In the genomic region with DNA sequence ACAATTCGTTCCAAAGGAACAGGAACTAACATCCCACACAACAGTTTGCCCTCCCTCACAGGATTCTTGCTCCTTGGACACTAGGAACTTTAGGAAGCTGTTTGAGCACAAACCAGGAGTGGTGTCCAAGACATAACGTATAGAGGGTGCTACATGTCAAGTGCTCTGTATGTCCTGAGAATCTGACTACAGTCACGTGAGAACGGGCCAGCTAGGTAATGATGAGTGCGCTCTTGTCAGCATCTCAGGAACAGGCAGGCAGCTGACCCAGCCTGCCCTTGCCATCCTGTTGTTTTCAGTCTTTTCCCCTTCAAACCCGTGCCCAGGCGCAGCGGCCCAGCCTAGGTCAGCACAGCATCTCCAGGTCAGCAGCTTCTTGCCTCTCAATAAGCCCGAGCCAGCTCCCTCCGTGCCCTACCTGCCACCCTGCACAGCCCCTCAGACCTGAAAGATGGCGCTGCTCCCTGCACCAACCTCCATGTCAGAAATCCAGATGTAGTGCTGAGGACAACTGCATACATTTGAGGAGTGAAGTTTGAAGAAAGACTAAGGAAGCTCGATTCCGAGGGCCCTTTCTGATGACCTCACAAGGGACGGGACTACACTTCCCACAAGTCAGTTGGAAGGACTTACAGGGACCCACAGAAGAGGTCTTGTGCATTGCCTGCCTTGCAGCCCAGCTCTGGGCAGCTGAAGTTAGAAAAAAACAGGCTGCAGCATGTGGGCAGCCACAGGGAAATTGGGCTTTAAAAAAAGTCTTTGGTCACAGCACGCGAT, we compare ENCODE assay signal across 8 mouse cellular contexts. TPM values are rescaled to one million over a fixed set of nuclear protein-coding genes. Genes with fewer than 3 reads are reported as not detected.
DNase-seq lines count a peak whose midpoint lies in the region; ATAC-seq lines count a peak whose summit lies in the region.
"Not testable (repeated sequence)": the region's sequence is repeated elsewhere in the genome, so short reads cannot be mapped to it uniquely, and the experiment has no call there.

No protein-coding gene starts in this region.

- WGBS in hindbrain, embryonic 16.5 days, result 11% methylated on average over 16 of the region's 16 CpGs
- WGBS in macrophage (ENCODE audit: missing documents), result 10% methylated on average over 16 of the region's 16 CpGs

- H3K27ac ChIP-seq in hindbrain, embryonic 16.5 days (ENCODE audit: low read depth, low read length), result peak overlapping the region; percentile 54
- peak overlapping the region; percentile 44 for H3K27ac ChIP-seq in macrophage

- peak; percentile 54 for DNase-seq in WW6 (ENCODE audit: low read depth, low spot score)
- DNase-seq in cerebellum, postnatal 4 days (ENCODE audit: low spot score in 2 of 2), result peak; percentile 45 to 67
- peak; percentile 90 for DNase-seq in gastrocnemius, adult 18-20 months (ENCODE audit: low spot score)
- peak; percentile 89 to 91 for DNase-seq in left cerebral cortex, adult 18-20 months (ENCODE audit: low spot score in 2 of 2)
- peak; percentile 93 for DNase-seq in right cerebral cortex, adult 18-20 months
- DNase-seq in urinary bladder, postnatal 10 days (ENCODE audit: low spot score), result peak; percentile 20

- H3K4me1 ChIP-seq in hindbrain, embryonic 16.5 days (ENCODE audit: control insufficient read depth, insufficient read depth, low read depth, low read length), result not testable (repeated sequence)

- H3K4me3 ChIP-seq in hindbrain, embryonic 16.5 days (ENCODE audit: low read length), result peak overlapping the region; percentile 75
- H3K4me3 ChIP-seq in macrophage (ENCODE audit: inconsistent target), result peak overlapping the region; percentile 98

- peak overlapping the region; percentile 83 for H3K9ac ChIP-seq in hindbrain, embryonic 16.5 days (ENCODE audit: low read depth, low read length)

- peaks cover 51% of the 10 kb centered on the region for H3K79me2 ChIP-seq in macrophage (ENCODE audit: inconsistent target)

- H3K27me3 ChIP-seq in hindbrain, embryonic 16.5 days (replicated peaks; ENCODE audit: control insufficient read depth, insufficient read depth, low read length), result not testable (repeated sequence)

- H3K36me3 ChIP-seq in hindbrain, embryonic 16.5 days (ENCODE audit: control insufficient read depth, insufficient read depth, low read length); macrophage (ENCODE audit: inconsistent target): not testable (repeated sequence)

- H3K9me3 ChIP-seq in hindbrain, embryonic 16.5 days (ENCODE audit: control insufficient read depth, low read length), result not testable (repeated sequence)

- ATAC-seq in hindbrain, embryonic 16.5 days, result peak; percentile 100

- peak overlapping the region; percentile 75 for H3K4me2 ChIP-seq in hindbrain, embryonic 16.5 days (ENCODE audit: low read length)

RNA-seq across cellular contexts. Expression of gene Zfp738, which starts 3.7 kb away (rescaled TPM):
- 1 to 10 TPM; 2.5 to 2.9 TPM for total RNA-seq in gastrocnemius, adult 18-20 months (2021)
- 13.0 and 13.7 TPM in 2 replicates for polyA plus RNA-seq in hindbrain, embryonic 16.5 days (2015; fragmentation: Nextera tagmentation; extraction: Ambion mirVana)
- total RNA-seq in left cerebral cortex, adult 18-20 months (2021), result 10 to 100 TPM; 22.6 to 23.1 TPM
- total RNA-seq in macrophage (2018; cell fraction: chromatin; rRNA removed), result 100 to 1,000 TPM in 2 of 26 experiments, 10 to 100 TPM in 24; 15.5 to 122 (median 52.7) TPM
- 10 to 100 TPM in 5 of 26 experiments, 1 to 10 TPM in 21; 3.6 to 11.3 (median 8.0) TPM for total RNA-seq in macrophage (2018; cell fraction: cytosol; rRNA removed)
- 10 to 100 TPM; 10.1 to 70.6 (median 23.7) TPM for total RNA-seq in macrophage (2018; cell fraction: nucleus; rRNA removed)
- polyA plus RNA-seq in macrophage (2018), result 4.4 to 8.6 TPM (median 6.8 TPM) in 3 replicates

RNA-seq across cellular contexts. Expression of gene Zfp729a, which starts 45.6 kb away (rescaled TPM):
- 1 to 10 TPM; 2.8 to 3.5 TPM for total RNA-seq in gastrocnemius, adult 18-20 months (2021)
- polyA plus RNA-seq in hindbrain, embryonic 16.5 days (2015; fragmentation: Nextera tagmentation; extraction: Ambion mirVana), result 2.1 and 3.1 TPM in 2 replicates
- 1 to 10 TPM; 8.5 to 9.0 TPM for total RNA-seq in left cerebral cortex, adult 18-20 months (2021)
- total RNA-seq in macrophage (2018; cell fraction: chromatin; rRNA removed), result 10 to 100 TPM in 25 of 26 experiments, 1 to 10 TPM in 1; 9.4 to 36.4 (median 18.8) TPM
- 10 to 100 TPM in 3 of 26 experiments, 1 to 10 TPM in 23; 3.2 to 11.2 (median 7.3) TPM for total RNA-seq in macrophage (2018; cell fraction: cytosol; rRNA removed)
- 10 to 100 TPM in 24 of 26 experiments, 1 to 10 TPM in 2; 8.1 to 41.9 (median 13.4) TPM for total RNA-seq in macrophage (2018; cell fraction: nucleus; rRNA removed)
- 5.2 to 8.7 TPM (median 6.5 TPM) in 3 replicates for polyA plus RNA-seq in macrophage (2018)

RNA-seq across cellular contexts. Expression of gene Gm49345, which starts 45.6 kb away (rescaled TPM):
- under 1 TPM; 0.17 to 0.80 TPM for total RNA-seq in gastrocnemius, adult 18-20 months (2021)
- polyA plus RNA-seq in hindbrain, embryonic 16.5 days (2015; fragmentation: Nextera tagmentation; extraction: Ambion mirVana), result 0.16 TPM in 1 of 2 replicates, not detected in the other
- 1 to 10 TPM; 1.4 to 3.3 TPM for total RNA-seq in left cerebral cortex, adult 18-20 months (2021)
- 1 to 10 TPM in 2 of 26 experiments, under 1 TPM in 1, not detected in 23; 0.74 to 1.5 (median 1.2) TPM for total RNA-seq in macrophage (2018; cell fraction: chromatin; rRNA removed)
- not detected for total RNA-seq in macrophage (2018; cell fraction: cytosol; rRNA removed)
- not detected for total RNA-seq in macrophage (2018; cell fraction: nucleus; rRNA removed)
- polyA plus RNA-seq in macrophage (2018), result not detected in 3 replicates

RNA-seq across cellular contexts. Expression of gene Zfp65, which starts 45.8 kb away (rescaled TPM):
- total RNA-seq in gastrocnemius, adult 18-20 months (2021), result 1 to 10 TPM; 4.7 to 4.9 TPM
- 8.4 and 8.9 TPM in 2 replicates for polyA plus RNA-seq in hindbrain, embryonic 16.5 days (2015; fragmentation: Nextera tagmentation; extraction: Ambion mirVana)
- total RNA-seq in left cerebral cortex, adult 18-20 months (2021), result 10 to 100 TPM; 14.1 to 14.4 TPM
- 10 to 100 TPM in 15 of 26 experiments, 1 to 10 TPM in 11; 4.4 to 27.5 (median 11.3) TPM for total RNA-seq in macrophage (2018; cell fraction: chromatin; rRNA removed)
- total RNA-seq in macrophage (2018; cell fraction: cytosol; rRNA removed), result 10 to 100 TPM in 18 of 26 experiments, 1 to 10 TPM in 8; 4.5 to 16.7 (median 13.0) TPM
- total RNA-seq in macrophage (2018; cell fraction: nucleus; rRNA removed), result 10 to 100 TPM in 10 of 26 experiments, 1 to 10 TPM in 16; 3.7 to 24.4 (median 9.0) TPM
- 11.0 to 17.4 TPM (median 11.8 TPM) in 3 replicates for polyA plus RNA-seq in macrophage (2018)

Comparison
In these comparisons a context has a peak if more than half of its experiments do, and no peak if none do; other contexts are left out.
1. Peak in every context shown above with its lines: DNase-seq, ATAC-seq, H3K4me3 ChIP-seq and H3K27ac ChIP-seq.
2. DNase-seq: peak in every context shown above with its lines; median percentile 93 in right cerebral cortex, adult 18-20 months; 90 in gastrocnemius, adult 18-20 months; 90 in left cerebral cortex, adult 18-20 months; 56 in cerebellum, postnatal 4 days; 54 in WW6; 20 in urinary bladder, postnatal 10 days.
3. RNA of gene Zfp738, which starts 3.7 kb away (total RNA-seq): 22.6 to 23.1 TPM in left cerebral cortex, adult 18-20 months; 2.5 to 2.9 TPM in gastrocnemius, adult 18-20 months; every median in the first group is over 4 times any median in the second.